Mouse (Mus musculus) limb, embryonic 13.5 days (tissue): ENCODE measurements around the gene Polr3k. TPM values are rescaled to one million over a fixed set of nuclear protein-coding genes. Genes with fewer than 3 reads are reported as not detected.

Experiments
- ATAC-seq: fragments of 200-750 bp; cut with Nextera tagmentation; 2 replicates; pipeline ENCODE4 v1.8.0; 2017; ENCODE audit warnings: low read depth, moderate number of reproducible peaks, moderate TSS enrichment; ENCODE audit not compliant: low FRiP score
- H3K27ac ChIP-seq: fragments of 300-500 bp; sonication (generic); 2 replicates; pipeline ENCODE4 v1.5.1; 2015; ENCODE audit warnings: inconsistent platforms, mild to moderate bottlenecking, moderate library complexity
- H3K27me3 ChIP-seq: fragments of 300-500 bp; sonication (generic); 2 replicates; pipeline ENCODE4 v1.6.1; 2015; ENCODE audit warnings: mild to moderate bottlenecking, inconsistent platforms
- H3K36me3 ChIP-seq: fragments of 300-500 bp; sonication (generic); 2 replicates; pipeline ENCODE4 v1.6.1; 2015; ENCODE audit warnings: inconsistent platforms, mild to moderate bottlenecking, moderate library complexity
- H3K4me1 ChIP-seq: fragments of 300-500 bp; sonication (generic); 2 replicates; pipeline ENCODE4 v1.6.1; 2015; ENCODE audit warnings: inconsistent platforms
- H3K4me2 ChIP-seq: fragments of 300-500 bp; sonication (generic); replicated peaks from 2 replicates; pipeline ENCODE4 v1.6.1; 2015; ENCODE audit warnings: inconsistent platforms, mild to moderate bottlenecking, moderate library complexity
- H3K4me3 ChIP-seq: fragments of 300-500 bp; sonication (generic); 2 replicates; pipeline ENCODE4 v1.5.1; 2015; ENCODE audit warnings: moderate library complexity, mild to moderate bottlenecking, inconsistent platforms
- H3K9ac ChIP-seq: fragments of 300-500 bp; sonication (generic); 2 replicates; pipeline ENCODE4 v1.6.1; 2015; ENCODE audit warnings: mild to moderate bottlenecking, inconsistent platforms
- H3K9me3 ChIP-seq: fragments of 300-500 bp; sonication (generic); 2 replicates; pipeline ENCODE4 v1.6.1; 2016; ENCODE audit warnings: inconsistent platforms
- WGBS: fragments of 180-500 bp; shearing (Covaris S2); methylation state at CpG from one replicate; pipeline ENCODE4 v1.1.7; 2015; 5-methylcytosine and 5-hydroxymethylcytosine counted together
- polyA plus RNA-seq: library from polyadenylated mRNA; unstranded; fragments of >200 nt; fragmentation: Nextera tagmentation; extraction: Ambion mirVana; gene quantifications from 2 replicates; pipeline ENCODE4 v1.2.1, GENCODE M21; 2015

Polr3k gene
- polyA plus RNA-seq, 1 experiment from 2014 or later, result 79.5 TPM

DNA sequence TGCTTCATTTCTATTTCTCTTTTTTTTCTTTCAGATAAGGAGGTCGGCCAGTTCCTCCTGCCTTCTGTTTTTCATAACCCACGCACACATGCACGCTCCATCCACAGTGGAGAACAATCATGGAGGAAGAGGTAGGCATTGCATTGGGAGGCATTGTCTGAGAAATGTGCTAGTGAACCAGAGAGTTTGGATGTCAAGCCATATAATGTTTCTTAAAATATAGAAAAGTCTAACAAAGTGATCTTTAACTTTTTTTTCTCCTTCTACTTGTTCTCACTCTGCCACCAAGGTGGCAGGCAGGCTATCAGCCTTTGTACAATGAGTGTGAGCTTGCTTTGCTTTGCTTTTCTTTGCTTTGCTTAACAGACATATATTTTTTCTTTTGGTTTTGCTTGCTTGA, 53.7 kb downstream of the Polr3k start:
- Histone ChIP-seq H3K4me3 (no peak overlapping the region), H3K9ac (no peak overlapping the region), H3K27me3 (no peaks in the 10 kb centered on the region), H3K4me2 (no peak overlapping the region), H3K9me3 (no peaks in the 10 kb centered on the region), H3K36me3 (no peaks in the 10 kb centered on the region), H3K27ac (no peak overlapping the region), H3K4me1 (no peaks in the 10 kb centered on the region)
- no peak for ATAC-seq
- 47% methylated on average over 3 of the region's 3 CpGs for WGBS

DNA sequence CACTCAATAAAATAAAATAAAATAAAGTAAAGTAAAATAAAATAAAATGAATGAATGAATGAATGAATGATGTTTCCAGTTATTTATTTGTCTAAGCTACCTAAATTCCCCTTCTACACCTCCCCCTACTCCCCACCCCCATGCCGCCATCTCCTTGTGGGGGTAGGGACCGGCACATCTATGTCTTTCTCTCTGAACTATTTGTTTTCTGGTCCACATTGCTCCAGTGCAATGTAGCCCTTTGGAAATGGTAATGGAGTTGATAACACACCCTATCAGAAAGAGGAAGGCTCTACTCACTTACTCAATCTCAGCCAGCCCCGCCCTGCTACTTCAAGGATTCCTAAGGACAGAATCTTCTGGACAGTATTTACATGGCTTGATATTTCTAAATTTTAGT, 54.4 kb downstream of the Polr3k start:
- Histone ChIP-seq H3K9ac (no peak overlapping the region), H3K36me3 (no peaks in the 10 kb centered on the region), H3K4me2 (no peak overlapping the region), H3K27ac (no peak overlapping the region), H3K4me3 (no peak overlapping the region), H3K27me3 (no peaks in the 10 kb centered on the region), H3K4me1 (no peaks in the 10 kb centered on the region), H3K9me3 (no peaks in the 10 kb centered on the region)
- ATAC-seq, result peak; percentile 93
- 50% methylated on average over 3 of the region's 3 CpGs for WGBS

Other genes starting within 250 kb of the Polr3k start
- gene Gm29797, start 207.3 kb upstream of the Polr3k start, polyA plus RNA-seq, result 0.53 TPM in 1 of 2 replicates, not detected in the other
- 28.5 and 30.0 TPM in 2 replicates for gene Sox18, start 192.7 kb upstream of the Polr3k start, polyA plus RNA-seq
- gene Tcea2, start 184.0 kb upstream of the Polr3k start, polyA plus RNA-seq, result 33.3 and 34.3 TPM in 2 replicates
- 79.0 and 82.0 TPM in 2 replicates for gene Rgs19, start 170.4 kb upstream of the Polr3k start, polyA plus RNA-seq
- not detected in 2 replicates for gene Lkaaear1, start 165.9 kb upstream of the Polr3k start, polyA plus RNA-seq
- gene Oprl1, start 149.3 kb upstream of the Polr3k start, polyA plus RNA-seq, result 1.2 and 1.4 TPM in 2 replicates
- 0.06 and 0.38 TPM in 2 replicates for gene Myt1, start 101.0 kb upstream of the Polr3k start, polyA plus RNA-seq
- 37.8 and 40.6 TPM in 2 replicates for gene Pcmtd2, start 26.5 kb upstream of the Polr3k start, polyA plus RNA-seq
- not detected in 2 replicates for gene Gm14496, start 126.8 kb downstream of the Polr3k start, polyA plus RNA-seq